Mouse (Mus musculus) layer of hippocampus, postnatal 25 days (tissue): ENCODE measurements around the gene Tomm40. TPM values are rescaled to one million over a fixed set of nuclear protein-coding genes. Genes with fewer than 3 reads are reported as not detected.
"Not testable (repeated sequence)": the region's sequence is repeated elsewhere in the genome, so short reads cannot be mapped to it uniquely, and the experiment has no call there.

Experiments
- DNase-seq, 2 experiments: peaks; one replicate each; pipeline ENCODE4 v3.0.0; 2022; ENCODE audit warnings: mixed read lengths in 2 of 2, low spot score in 1 of 2; ENCODE audit errors: extremely low spot score in 1 of 2
- total RNA-seq, 2 experiments: library from RNA; stranded (reverse); gene quantifications; 2 replicates each; pipeline ENCODE4 v1.2.3; 2021

Tomm40 gene
- total RNA-seq, 2 experiments from 2014 or later, result 109 TPM

- no peak for DNase-seq
These were observed 24.4 kb downstream of the Tomm40 start for GRCm38 (mm10) chr7:19690845-19691244.

- no peak for DNase-seq
These were observed 26.6 kb downstream of the Tomm40 start for GRCm38 (mm10) chr7:19688611-19689010.

- DNase-seq, result no peak
These were observed 27.1 kb downstream of the Tomm40 start for GRCm38 (mm10) chr7:19688101-19688500.

GRCm38 (mm10) chr7:19686927-19687583, 28.2 kb downstream of the Tomm40 start:
- DNase-seq, result not testable (repeated sequence)

GRCm38 (mm10) chr7:19686521-19686920, 28.7 kb downstream of the Tomm40 start:
- no peak for DNase-seq

- no peak for DNase-seq
These were observed 29.9 kb downstream of the Tomm40 start for GRCm38 (mm10) chr7:19685374-19685773.

GRCm38 (mm10) chr7:19683771-19684201, 31.5 kb downstream of the Tomm40 start:
- no peak for DNase-seq

GRCm38 (mm10) chr7:19682979-19683378, 32.3 kb downstream of the Tomm40 start:
- no peak for DNase-seq

GRCm38 (mm10) chr7:19681202-19681694, 34.0 kb downstream of the Tomm40 start, which contains the start of the genes Gm44805 and Apoc4:
TSS of gene Gm44805 (minus strand) at chr7:19681423.
TSS of gene Apoc4 (minus strand) at chr7:19681479.
- DNase-seq, result no peak

GRCm38 (mm10) chr7:19680702-19681101, 34.5 kb downstream of the Tomm40 start:
- no peak for DNase-seq

GRCm38 (mm10) chr7:19678901-19679300, 36.3 kb downstream of the Tomm40 start:
- DNase-seq, result no peak

- DNase-seq, result no peak
These were observed 37.4 kb downstream of the Tomm40 start, which contains the start of gene Apoc2 for GRCm38 (mm10) chr7:19677872-19678271. TSS of gene Apoc2 (minus strand) at chr7:19677941.

GRCm38 (mm10) chr7:19676662-19677061, 38.6 kb downstream of the Tomm40 start:
- DNase-seq, result no peak

- no peak for DNase-seq
These were observed 39.4 kb downstream of the Tomm40 start for GRCm38 (mm10) chr7:19675824-19676223.

GRCm38 (mm10) chr7:19673083-19673699, 42.0 kb downstream of the Tomm40 start:
- DNase-seq, result no peak

GRCm38 (mm10) chr7:19671511-19671910, 43.7 kb downstream of the Tomm40 start:
- no peak for DNase-seq

- peak; percentile 81 to 96 for DNase-seq
These were observed 46.1 kb downstream of the Tomm40 start for GRCm38 (mm10) chr7:19668947-19669721.

- no peak for DNase-seq
These were observed 47.8 kb downstream of the Tomm40 start for GRCm38 (mm10) chr7:19667434-19667833.

GRCm38 (mm10) chr7:19666750-19667149, 48.5 kb downstream of the Tomm40 start:
- no peak for DNase-seq

GRCm38 (mm10) chr7:19664955-19665841, 50.0 kb downstream of the Tomm40 start, which contains the start of gene Clptm1:
TSS of gene Clptm1 (minus strand) at chr7:19665033.
- peak; percentile 93 to 97 for DNase-seq
